Mouse (Mus musculus) WW6 (cell line): ENCODE measurements around the gene Terb2.
A peak's percentile ranks its signal among the peaks of the same experiment; 100 is the strongest.

Source experiments
- DNase-seq: peaks from one replicate; pipeline ENCODE4 v3.0.0-alpha.2; 2013; ENCODE audit warnings: low read depth, low spot score

The Terb2 gene

GRCm38 (mm10) chr2:122233341-122233740, 47.3 kb downstream of the Terb2 start:
- no peak for DNase-seq

- no peak for DNase-seq
These were observed 47.9 kb downstream of the Terb2 start for GRCm38 (mm10) chr2:122233759-122234557.

GRCm38 (mm10) chr2:122234611-122235288, 48.7 kb downstream of the Terb2 start, which contains the start of gene Sord:
Gene Sord, plus strand, starts transcription at chr2:122234749.
- peak; percentile 70 for DNase-seq

- DNase-seq, result no peak
These were observed 49.4 kb downstream of the Terb2 start for GRCm38 (mm10) chr2:122235425-122235824.

- no peak for DNase-seq
These were observed 50.2 kb downstream of the Terb2 start for GRCm38 (mm10) chr2:122236321-122236720.

- no peak for DNase-seq
These were observed 51.9 kb downstream of the Terb2 start for GRCm38 (mm10) chr2:122237891-122238470.

- no peak for DNase-seq
These were observed 54.7 kb downstream of the Terb2 start for GRCm38 (mm10) chr2:122240735-122241134.

- DNase-seq, result no peak
These were observed 55.2 kb downstream of the Terb2 start for GRCm38 (mm10) chr2:122241226-122241625.

GRCm38 (mm10) chr2:122241935-122242334, 55.9 kb downstream of the Terb2 start:
- no peak for DNase-seq

- no peak for DNase-seq
These were observed 57.6 kb downstream of the Terb2 start for GRCm38 (mm10) chr2:122243671-122244131.

- DNase-seq, result no peak
These were observed 61.7 kb downstream of the Terb2 start for GRCm38 (mm10) chr2:122247786-122248185.

GRCm38 (mm10) chr2:122255997-122256396, 69.9 kb downstream of the Terb2 start:
- DNase-seq, result no peak
